In the genomic region with DNA sequence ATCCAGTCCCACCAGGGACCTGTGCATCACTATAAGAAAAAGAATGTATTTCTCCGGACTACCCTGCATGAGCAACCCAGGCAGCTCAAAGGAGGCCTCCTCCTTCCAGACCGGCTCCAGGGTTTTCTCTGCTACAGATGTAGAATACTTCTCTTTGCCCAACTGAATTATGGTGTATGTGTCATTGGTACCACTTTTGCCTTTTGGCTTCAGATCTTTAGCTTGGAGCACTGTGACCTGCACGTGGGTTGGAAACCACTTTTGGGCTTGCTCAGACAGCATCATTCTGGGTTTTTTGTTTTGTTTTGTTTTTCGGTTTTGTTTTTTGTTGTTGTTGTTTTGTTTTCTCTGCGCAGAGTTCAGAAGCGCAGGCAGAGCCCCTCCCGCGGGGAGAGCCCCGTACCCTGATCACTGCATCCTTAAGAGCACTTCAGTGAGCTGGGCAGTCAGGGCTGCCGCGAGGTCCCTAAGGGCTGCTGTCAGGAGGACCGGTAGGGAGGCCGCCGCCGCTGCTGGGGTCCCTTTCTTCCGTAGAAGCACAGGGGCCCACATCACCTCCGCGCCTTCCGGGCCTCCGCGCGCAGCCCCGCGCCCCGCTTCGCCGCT, we compare ENCODE assay signal across 7 mouse cellular contexts. TPM values are rescaled to one million over a fixed set of nuclear protein-coding genes. Genes with fewer than 3 reads are reported as not detected.
DNase-seq lines count a peak whose midpoint lies in the region; ATAC-seq and TF ChIP-seq lines count a peak whose summit lies in the region.

No protein-coding gene starts in this region.

- 0 out of 2 replicates have a peak overlapping the region, but pooled peaks have one; percentile 20 for H3K27ac ChIP-seq in thymus, adult 2 months (ENCODE audit: control insufficient read depth, insufficient read depth, low read length)
- peak overlapping the region; percentile 97 for H3K27ac ChIP-seq in embryonic facial prominence, embryonic 10.5 days (replicated peaks)
- peak overlapping the region; percentile 94 for H3K27ac ChIP-seq in hindbrain, embryonic 13.5 days
- peak overlapping the region; percentile 95 for H3K27ac ChIP-seq in liver, embryonic 12.5 days
- H3K27ac ChIP-seq in small intestine, adult 2 months (ENCODE audit: insufficient read depth, low read depth, low read length), result peak overlapping the region; percentile 91

- intact Hi-C loops in left cerebral cortex, postnatal 4 days (cut with DNase I), result loop anchor here (2.0 kb wide), 1 partner anchor 482 kb away; no protein-coding TSS in a partner anchor

- peak overlapping the region; percentile 66 for H3K4me2 ChIP-seq in hindbrain, embryonic 13.5 days
- peak overlapping the region; percentile 88 for H3K4me2 ChIP-seq in liver, embryonic 12.5 days

- H3K4me3 ChIP-seq in thymus, adult 2 months (ENCODE audit: control insufficient read depth, insufficient read depth, low read length), result peak overlapping the region; percentile 95
- H3K4me3 ChIP-seq in embryonic facial prominence, embryonic 10.5 days, result peak overlapping the region; percentile 82
- H3K4me3 ChIP-seq in hindbrain, embryonic 13.5 days, result peak overlapping the region; percentile 83
- peak overlapping the region; percentile 83 for H3K4me3 ChIP-seq in liver, embryonic 12.5 days
- peak overlapping the region; percentile 98 for H3K4me3 ChIP-seq in small intestine, adult 2 months (ENCODE audit: low read depth, low read length)

- H3K27me3 ChIP-seq in thymus, adult 2 months (ENCODE audit: control insufficient read depth, insufficient read depth, low read length), result no peaks in the 10 kb centered on the region
- H3K27me3 ChIP-seq in embryonic facial prominence, embryonic 10.5 days (replicated peaks; ENCODE audit: low read depth, poor library complexity, severe bottlenecking), result no peaks in the 10 kb centered on the region; the same call in 1 of the 2 replicates
- no peaks in the 10 kb centered on the region for H3K27me3 ChIP-seq in hindbrain, embryonic 13.5 days
- H3K27me3 ChIP-seq in liver, embryonic 12.5 days (replicated peaks), result 0 out of 2 replicates have a peak, but pooled peaks cover 7% of the 10 kb centered on the region
- no peaks in the 10 kb centered on the region for H3K27me3 ChIP-seq in small intestine, adult 2 months (ENCODE audit: control insufficient read depth, insufficient read depth, low read length)

- H3K36me3 ChIP-seq in thymus, adult 2 months (ENCODE audit: control insufficient read depth, insufficient read depth, low read length), result no peaks in the 10 kb centered on the region
- no peaks in the 10 kb centered on the region for H3K36me3 ChIP-seq in embryonic facial prominence, embryonic 10.5 days (replicated peaks)
- H3K36me3 ChIP-seq in hindbrain, embryonic 13.5 days, result no peaks in the 10 kb centered on the region
- H3K36me3 ChIP-seq in liver, embryonic 12.5 days, result no peaks in the 10 kb centered on the region
- H3K36me3 ChIP-seq in small intestine, adult 2 months (ENCODE audit: control insufficient read depth, insufficient read depth, low read length), result no peaks in the 10 kb centered on the region

- no peak for TF ChIP-seq POLR2A in thymus, adult 2 months (IDR thresholded peaks at IDR 0.05; ENCODE audit: control insufficient read depth, extremely low read depth, insufficient read depth, low read length, poor library complexity)
- TF ChIP-seq POLR2A in small intestine, adult 2 months (IDR thresholded peaks at IDR 0.05; ENCODE audit: low read depth, low read length), result no peak

- peaks cover 8% of the 10 kb centered on the region for H3K4me1 ChIP-seq in thymus, adult 2 months (replicated peaks; ENCODE audit: control insufficient read depth, insufficient read depth, low read length)
- peaks cover 36% of the 10 kb centered on the region for H3K4me1 ChIP-seq in embryonic facial prominence, embryonic 10.5 days
- peaks cover 24% of the 10 kb centered on the region for H3K4me1 ChIP-seq in hindbrain, embryonic 13.5 days (replicated peaks)
- peaks cover 13% of the 10 kb centered on the region for H3K4me1 ChIP-seq in liver, embryonic 12.5 days
- H3K4me1 ChIP-seq in small intestine, adult 2 months (ENCODE audit: control insufficient read depth, insufficient read depth, insufficient read length, low read length), result peaks cover 2% of the 10 kb centered on the region

- 4% methylated on average over 26 of the region's 27 CpGs for WGBS in thymus, adult 2 months
- WGBS in embryonic facial prominence, embryonic 10.5 days, result 1% methylated on average over 27 of the region's 27 CpGs
- under 1% methylated on average over 27 of the region's 27 CpGs for WGBS in hindbrain, embryonic 13.5 days
- 3% methylated on average over 27 of the region's 27 CpGs for WGBS in liver, embryonic 12.5 days (ENCODE audit: insufficient replicate concordance)
- 4% methylated on average over 27 of the region's 27 CpGs for WGBS in small intestine, adult 2 months

- no peak for DNase-seq in thymus, adult 2 months
- no peak for DNase-seq in thymus, postnatal 4 days
- no peak for DNase-seq in embryonic facial prominence, embryonic 10.5 days (ENCODE audit: low spot score)
- DNase-seq in left cerebral cortex, postnatal 4 days, result no peak

- H3K9ac ChIP-seq in hindbrain, embryonic 13.5 days, result peak overlapping the region; percentile 95
- H3K9ac ChIP-seq in liver, embryonic 12.5 days, result peak overlapping the region; percentile 92

- TF ChIP-seq CTCF in thymus, adult 2 months (IDR thresholded peaks at IDR 0.05; ENCODE audit: borderline replicate concordance, control insufficient read depth, extremely low read depth, insufficient read depth, low read length, poor library complexity), result no peak
- no peak for TF ChIP-seq CTCF in small intestine, adult 2 months (IDR thresholded peaks at IDR 0.05; ENCODE audit: extremely low read depth, insufficient read length, insufficient replicate concordance, low read depth, low read length)

- H3K9me3 ChIP-seq in embryonic facial prominence, embryonic 10.5 days, result no peaks in the 10 kb centered on the region
- H3K9me3 ChIP-seq in hindbrain, embryonic 13.5 days, result no peaks in the 10 kb centered on the region
- no peaks in the 10 kb centered on the region for H3K9me3 ChIP-seq in liver, embryonic 12.5 days (replicated peaks)

- ATAC-seq in hindbrain, embryonic 13.5 days (ENCODE audit: low FRiP score), result peak; percentile 86
- peak; percentile 73 for ATAC-seq in liver, embryonic 12.5 days

RNA-seq across cellular contexts. Expression of a gene that starts 0.6 kb away (rescaled TPM):
- polyA plus RNA-seq in thymus, adult 2 months (2012; rRNA removed), result 2.5 and 2.8 TPM in 2 replicates
- polyA plus RNA-seq in embryonic facial prominence, embryonic 10.5 days (2016; fragmentation: Nextera tagmentation; extraction: Ambion mirVana), result 3.0 and 3.6 TPM in 2 replicates
- 12.4 and 13.4 TPM in 2 replicates for polyA plus RNA-seq in hindbrain, embryonic 13.5 days (2015; fragmentation: Nextera tagmentation; extraction: Ambion mirVana)
- 1.1 and 1.3 TPM in 2 replicates for polyA plus RNA-seq in liver, embryonic 12.5 days (2016; fragmentation: Nextera tagmentation; extraction: Ambion mirVana)
- 0.19 and 0.42 TPM in 2 replicates for polyA plus RNA-seq in small intestine, adult 2 months (2012; rRNA removed)
- 10 to 100 TPM; 71.3 to 75.7 TPM for total RNA-seq in left cerebral cortex, postnatal 4 days (2021)

Comparison
In these comparisons a context has a peak if more than half of its experiments do, and no peak if none do; other contexts are left out.
1. H3K27ac ChIP-seq: peak in every context shown above with its lines; median percentile 97 in embryonic facial prominence, embryonic 10.5 days; 95 in liver, embryonic 12.5 days; 94 in hindbrain, embryonic 13.5 days; 91 in small intestine, adult 2 months; 20 in thymus, adult 2 months.